Mouse (Mus musculus) limb, embryonic 12.5 days (tissue): ENCODE data around the gene Crybb1. TPM values are rescaled to one million over a fixed set of nuclear protein-coding genes. Genes with fewer than 3 reads are reported as not detected.

Source experiments
- ATAC-seq: fragments of 200-750 bp; cut with Nextera tagmentation; 2 replicates; pipeline ENCODE4 v1.8.0; 2017; ENCODE audit warnings: low read depth, moderate TSS enrichment; ENCODE audit not compliant: insufficient number of reproducible peaks, insufficient read depth, low FRiP score, low TSS enrichment
- H3K27ac ChIP-seq: fragments of 300-500 bp; sonication (generic); 2 replicates; pipeline ENCODE4 v1.5.1; 2016; ENCODE audit warnings: mild to moderate bottlenecking, moderate library complexity
- H3K27me3 ChIP-seq: fragments of 300-500 bp; sonication (generic); 2 replicates; pipeline ENCODE4 v1.6.1; 2016; ENCODE audit warnings: mild to moderate bottlenecking, moderate library complexity
- H3K36me3 ChIP-seq: fragments of 300-500 bp; sonication (generic); 2 replicates; pipeline ENCODE4 v1.6.1; 2016; ENCODE audit warnings: mild to moderate bottlenecking, moderate library complexity
- H3K4me1 ChIP-seq: fragments of 300-500 bp; sonication (generic); replicated peaks from 2 replicates; pipeline ENCODE4 v1.6.1; 2016
- H3K4me2 ChIP-seq: fragments of 300-500 bp; sonication (generic); 2 replicates; pipeline ENCODE4 v1.6.1; 2016; ENCODE audit warnings: mild to moderate bottlenecking, moderate library complexity
- H3K4me3 ChIP-seq: fragments of 300-500 bp; sonication (generic); replicated peaks from 2 replicates; pipeline ENCODE4 v1.5.1; 2016; ENCODE audit warnings: mild to moderate bottlenecking
- H3K9ac ChIP-seq: fragments of 300-500 bp; sonication (generic); replicated peaks from 2 replicates; pipeline ENCODE4 v1.6.1; 2016; ENCODE audit warnings: mild to moderate bottlenecking, moderate library complexity
- H3K9me3 ChIP-seq: fragments of 300-500 bp; sonication (generic); 2 replicates; pipeline ENCODE4 v1.6.1; 2016; ENCODE audit warnings: mild to moderate bottlenecking, moderate library complexity
- WGBS: fragments of 180-500 bp; shearing (Covaris S2); methylation state at CpG from one replicate; pipeline ENCODE4 v1.1.7; 2016; 5-methylcytosine and 5-hydroxymethylcytosine counted together
- polyA plus RNA-seq: library from polyadenylated mRNA; unstranded; fragments of >200 nt; fragmentation: Nextera tagmentation; extraction: Ambion mirVana; gene quantifications from 2 replicates; pipeline ENCODE4 v1.2.1, GENCODE M21; 2016

The Crybb1 gene
- polyA plus RNA-seq: 0.28 and 0.67 TPM in 2 replicates

DNA sequence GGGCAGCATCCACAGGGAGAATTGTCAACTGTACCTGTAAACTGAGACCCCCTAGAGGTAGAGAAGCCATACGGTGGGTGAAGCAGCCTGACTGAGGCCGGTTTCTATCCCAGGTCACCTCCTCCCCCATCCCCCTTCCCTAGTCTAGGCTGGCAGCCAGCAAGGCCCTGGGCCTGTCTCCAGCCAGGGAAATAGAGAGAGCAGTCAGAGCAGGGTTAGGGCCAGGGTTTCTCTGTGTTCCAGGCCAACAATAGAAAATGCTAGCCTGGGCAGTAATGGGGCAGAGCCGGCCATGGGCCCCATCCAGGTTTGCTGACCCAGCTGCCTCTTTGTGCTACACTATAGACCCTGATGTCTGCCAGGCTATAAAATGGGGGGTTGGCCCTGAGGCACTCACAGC, at the start of gene Crybb1:
Gene Crybb1 (plus strand): TSS at position 390 of the 400 bp plus-strand sequence.
- no peak within 1 kb of the TSS for H3K4me2 ChIP-seq
- H3K4me1 ChIP-seq: peaks cover 38% of the 10 kb centered on the region
- peaks cover 46% of the 10 kb centered on the region for H3K27me3 ChIP-seq
- WGBS: 47% methylated on average over 3 of the region's 3 CpGs
- no peak within 1 kb of the TSS for H3K4me3 ChIP-seq
- no peaks in the 10 kb centered on the region for H3K9me3 ChIP-seq
- ATAC-seq: no peak
- no peak within 1 kb of the TSS for H3K9ac ChIP-seq
- H3K36me3 ChIP-seq: no peaks in the 10 kb centered on the region
- H3K27ac ChIP-seq: 0 out of 2 replicates have a peak within 1 kb of the TSS, but pooled peaks have one; percentile 7

- no peak overlapping the region; the same call in 1 of the 2 replicates for H3K9ac ChIP-seq
- H3K36me3 ChIP-seq: no peaks in the 10 kb centered on the region
- no peaks in the 10 kb centered on the region for H3K9me3 ChIP-seq
- no peak for ATAC-seq
- peaks cover 11% of the 10 kb centered on the region for H3K4me1 ChIP-seq
- no peak overlapping the region for H3K4me3 ChIP-seq
- H3K27me3 ChIP-seq: peaks cover 15% of the 10 kb centered on the region; the same call in 1 of the 2 replicates
- peak overlapping the region; percentile 41; the same call in 1 of the 2 replicates for H3K27ac ChIP-seq
- 18% methylated on average over 16 of the region's 16 CpGs for WGBS
- peak overlapping the region; percentile 44 for H3K4me2 ChIP-seq
These were observed 48.9 kb upstream of the Crybb1 start for GRCm38 (mm10) chr5:112206543-112207255.

DNA sequence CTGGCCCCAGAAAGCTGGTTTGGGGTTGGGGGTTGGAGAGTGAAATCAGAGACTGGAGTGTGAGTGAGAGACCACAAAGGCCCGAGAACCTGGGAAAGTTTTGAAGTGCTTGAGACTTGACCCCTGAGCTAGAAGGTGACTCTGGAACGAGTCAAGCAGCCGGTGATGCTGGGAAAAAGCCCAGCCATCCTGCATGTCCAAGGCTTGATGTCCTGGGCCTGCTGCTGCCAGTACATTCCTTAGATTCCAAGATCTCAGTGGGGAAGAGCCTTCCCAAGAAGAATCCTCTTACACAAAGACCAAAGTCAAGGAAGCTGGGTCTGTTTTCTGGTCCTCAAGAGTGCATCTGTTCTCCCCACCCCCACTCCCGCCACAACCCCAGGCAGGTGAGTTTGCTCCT, 47.3 kb upstream of the Crybb1 start:
- Histone ChIP-seq H3K27ac (no peak overlapping the region), H3K9ac (no peak overlapping the region), H3K36me3 (no peaks in the 10 kb centered on the region), H3K4me3 (no peak overlapping the region), H3K4me2 (no peak overlapping the region), H3K9me3 (no peaks in the 10 kb centered on the region), H3K27me3 (peaks cover 11% of the 10 kb centered on the region; the same call in 1 of the 2 replicates), H3K4me1 (peaks cover 11% of the 10 kb centered on the region)
- ATAC-seq: no peak
- 38% methylated on average over 4 of the region's 4 CpGs for WGBS

DNA sequence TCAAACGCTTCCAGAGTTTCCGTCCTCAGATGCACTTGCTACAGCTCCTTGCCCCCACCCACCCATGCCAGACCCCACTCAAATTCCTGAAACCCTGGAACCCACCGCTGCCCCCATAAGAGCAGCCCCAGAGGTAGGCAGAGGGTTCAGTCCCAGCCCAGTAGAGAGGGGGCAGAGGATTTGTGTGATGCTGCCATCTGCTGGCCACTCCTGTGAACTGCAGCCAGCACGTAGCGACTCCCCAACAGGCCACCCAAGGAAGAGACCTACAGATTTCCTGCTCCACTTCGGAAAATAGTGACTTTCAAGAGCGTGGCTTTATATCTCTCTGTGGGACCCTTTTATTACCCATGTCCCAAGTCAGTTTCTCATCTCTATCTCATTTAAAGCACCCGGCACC, 45.5 kb upstream of the Crybb1 start:
- H3K9me3 ChIP-seq: no peaks in the 10 kb centered on the region
- peaks cover 19% of the 10 kb centered on the region for H3K4me1 ChIP-seq
- ATAC-seq: no peak
- no peak overlapping the region for H3K27ac ChIP-seq
- H3K36me3 ChIP-seq: no peaks in the 10 kb centered on the region
- no peak overlapping the region for H3K4me3 ChIP-seq
- no peak overlapping the region for H3K4me2 ChIP-seq
- H3K9ac ChIP-seq: no peak overlapping the region
- H3K27me3 ChIP-seq: 0 out of 2 replicates have a peak, but pooled peaks cover 4% of the 10 kb centered on the region
- WGBS: 25% methylated on average over 8 of the region's 8 CpGs

DNA sequence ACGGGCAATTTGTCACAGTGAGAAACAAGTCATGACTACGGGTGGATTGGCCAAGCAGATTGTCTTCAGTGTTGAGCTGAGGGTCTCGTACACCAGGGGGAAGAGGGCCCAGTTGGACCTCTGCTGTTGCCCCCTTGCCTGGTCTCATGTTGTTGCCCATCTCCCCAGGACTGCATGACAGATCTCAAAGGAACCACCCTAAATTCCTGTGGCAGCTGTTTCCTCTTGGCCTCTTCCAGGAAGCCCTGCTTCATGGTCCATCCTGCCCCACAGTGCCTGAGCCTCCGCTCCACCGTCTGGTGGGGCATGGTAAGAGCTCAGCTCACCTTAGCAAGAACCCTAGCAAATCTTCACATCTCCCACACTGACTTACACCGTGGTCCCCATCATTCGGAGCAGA, 43.7 kb upstream of the Crybb1 start:
- ATAC-seq: no peak
- 86% methylated on average over 7 of the region's 7 CpGs for WGBS
- peaks cover 20% of the 10 kb centered on the region for H3K4me1 ChIP-seq

GRCm38 (mm10) chr5:112212711-112213264, 42.8 kb upstream of the Crybb1 start:
- H3K9me3 ChIP-seq: no peaks in the 10 kb centered on the region
- no peak overlapping the region for H3K4me3 ChIP-seq
- no peaks in the 10 kb centered on the region for H3K36me3 ChIP-seq
- ATAC-seq: no peak
- no peak overlapping the region for H3K27ac ChIP-seq
- H3K27me3 ChIP-seq: peaks cover 16% of the 10 kb centered on the region
- peaks cover 18% of the 10 kb centered on the region for H3K4me1 ChIP-seq
- H3K4me2 ChIP-seq: no peak overlapping the region
- no peak overlapping the region for H3K9ac ChIP-seq
- 67% methylated on average over 6 of the region's 6 CpGs for WGBS

More for the DNA sequence above, 43.7 kb upstream of the Crybb1 start:
- Histone ChIP-seq H3K4me3 (no peak overlapping the region), H3K9me3 (no peaks in the 10 kb centered on the region), H3K9ac (no peak overlapping the region), H3K27ac (no peak overlapping the region), H3K4me2 (no peak overlapping the region), H3K36me3 (no peaks in the 10 kb centered on the region), H3K27me3 (peaks cover 7% of the 10 kb centered on the region)

- no peaks in the 10 kb centered on the region for H3K9me3 ChIP-seq
- 0 out of 2 replicates have a peak overlapping the region, but pooled peaks have one; percentile 17 for H3K27ac ChIP-seq
- 39% methylated on average over 19 of the region's 19 CpGs for WGBS
These were observed 42.0 kb upstream of the Crybb1 start for GRCm38 (mm10) chr5:112213331-112214240.

GRCm38 (mm10) chr5:112214419-112214818, 41.2 kb upstream of the Crybb1 start:
- Histone ChIP-seq H3K27ac (no peak overlapping the region), H3K4me1 (peaks cover 18% of the 10 kb centered on the region), H3K4me2 (peak overlapping the region; percentile 28; the same call in 1 of the 2 replicates), H3K9ac (0 out of 2 replicates have a peak overlapping the region, but pooled peaks have one; percentile 34), H3K27me3 (peaks cover 28% of the 10 kb centered on the region), H3K36me3 (peaks cover 3% of the 10 kb centered on the region; the same call in 1 of the 2 replicates), H3K9me3 (no peaks in the 10 kb centered on the region), H3K4me3 (no peak overlapping the region)
- WGBS: 7% methylated on average over 10 of the region's 10 CpGs
- no peak for ATAC-seq

More at GRCm38 (mm10) chr5:112213331-112214240, 42.0 kb upstream of the Crybb1 start:
- Histone ChIP-seq H3K4me3 (no peak overlapping the region), H3K4me2 (no peak overlapping the region; the same call in 1 of the 2 replicates), H3K27me3 (peaks cover 24% of the 10 kb centered on the region), H3K4me1 (peaks cover 18% of the 10 kb centered on the region), H3K36me3 (no peaks in the 10 kb centered on the region), H3K9ac (no peak overlapping the region)
- ATAC-seq: 0 out of 2 replicates have a peak, but pooled peaks have one; percentile 8

GRCm38 (mm10) chr5:112215291-112215751, 40.3 kb upstream of the Crybb1 start:
- Histone ChIP-seq H3K9ac (no peak overlapping the region; the same call in 1 of the 2 replicates), H3K9me3 (no peaks in the 10 kb centered on the region), H3K36me3 (peaks cover 3% of the 10 kb centered on the region; the same call in 1 of the 2 replicates), H3K27ac (peak overlapping the region; percentile 53; the same call in 1 of the 2 replicates), H3K4me2 (peak overlapping the region; percentile 44), H3K4me1 (peaks cover 18% of the 10 kb centered on the region), H3K4me3 (0 out of 2 replicates have a peak overlapping the region, but pooled peaks have one; percentile 3), H3K27me3 (peaks cover 28% of the 10 kb centered on the region)
- WGBS: 20% methylated on average over 12 of the region's 12 CpGs
- ATAC-seq: no peak

DNA sequence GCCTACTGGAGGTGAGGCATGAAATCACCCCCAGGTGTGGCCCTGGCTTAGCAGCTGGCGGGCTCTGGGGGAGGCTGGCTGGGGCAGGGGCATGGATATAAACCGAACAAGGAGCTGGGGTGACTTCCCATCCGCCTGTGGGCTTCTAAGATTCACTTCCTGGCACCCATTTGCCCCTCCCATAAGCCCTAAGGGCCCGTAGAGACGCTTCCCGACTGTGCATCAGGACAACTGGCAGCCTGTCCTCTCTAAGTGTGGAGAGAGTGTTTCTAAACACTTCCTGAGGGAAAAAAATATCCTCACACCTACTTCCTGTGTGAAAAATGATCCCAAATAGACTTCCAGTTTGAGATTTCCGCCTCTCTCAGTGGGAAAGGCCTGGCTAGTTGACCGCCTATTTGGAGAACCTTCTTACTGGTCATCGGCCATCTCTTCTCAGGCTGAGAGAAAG, 39.8 kb upstream of the Crybb1 start:
- H3K27me3 ChIP-seq: peaks cover 30% of the 10 kb centered on the region
- H3K9ac ChIP-seq: no peak overlapping the region; the same call in 1 of the 2 replicates
- peaks cover 18% of the 10 kb centered on the region for H3K4me1 ChIP-seq
- no peaks in the 10 kb centered on the region for H3K9me3 ChIP-seq
- peaks cover 3% of the 10 kb centered on the region; the same call in 1 of the 2 replicates for H3K36me3 ChIP-seq
- H3K4me2 ChIP-seq: peak overlapping the region; percentile 44
- WGBS: 38% methylated on average over 9 of the region's 9 CpGs
- no peak for ATAC-seq
- 0 out of 2 replicates have a peak overlapping the region, but pooled peaks have one; percentile 3 for H3K4me3 ChIP-seq
- peak overlapping the region; percentile 53; the same call in 1 of the 2 replicates for H3K27ac ChIP-seq
